Mouse (Mus musculus) ES-E14 (cell line): ENCODE measurements at regions not wholly inside any gene's neighbourhood (a gene's known extent, or its start where the extent isn't known, plus 50 kb on each side); places are given as distances from the start of the nearest gene placed in this dataset.

Experiments
- DNase-seq: peaks from one replicate; pipeline ENCODE4 v3.0.0-alpha.2; 2013; ENCODE audit warnings: low read depth, low spot score
- H3K27ac ChIP-seq: 2 replicates; pipeline ENCODE4 v1.5.1; 2012; ENCODE audit warnings: low read depth, mild to moderate bottlenecking, low read length, moderate library complexity, mixed read lengths; ENCODE audit not compliant: poor library complexity, insufficient read depth, severe bottlenecking
- H3K36me3 ChIP-seq: 2 replicates; pipeline ENCODE4 v1.6.1; 2012; ENCODE audit warnings: mild to moderate bottlenecking, low read length, moderate library complexity, mixed read lengths; ENCODE audit not compliant: control insufficient read depth, poor library complexity, insufficient read depth, severe bottlenecking
- H3K4me1 ChIP-seq, 2 experiments: fragments of 150-350 bp in 1 of 2; sonication (generic) in 1 of 2; 2 replicates each; pipeline ENCODE4 v1.6.1; 2012; ENCODE audit warnings: low read length in 2 of 2, mild to moderate bottlenecking in 1 of 2, mixed read lengths in 1 of 2; ENCODE audit not compliant: control insufficient read depth in 2 of 2, insufficient read depth in 2 of 2, poor library complexity in 1 of 2
- H3K4me3 ChIP-seq, 2 experiments: fragments of 150-350 bp in 1 of 2; sonication (generic) in 1 of 2; 2 replicates each; pipeline ENCODE4 v1.5.1; 2012; ENCODE audit warnings: low read length in 2 of 2, low read depth in 1 of 2, mild to moderate bottlenecking in 1 of 2, mixed read lengths in 1 of 2; ENCODE audit not compliant: insufficient read depth in 1 of 2, poor library complexity in 1 of 2, severe bottlenecking in 1 of 2
- H3K9ac ChIP-seq: 2 replicates; pipeline ENCODE4 v1.6.1; 2012; ENCODE audit warnings: low read depth, mild to moderate bottlenecking, low read length, mixed read lengths; ENCODE audit not compliant: poor library complexity, insufficient read depth, severe bottlenecking
- H3K9me3 ChIP-seq: fragments of 150-350 bp; sonication (generic); 2 replicates; pipeline ENCODE4 v1.6.1; 2012; ENCODE audit warnings: low read depth, mild to moderate bottlenecking, low read length; ENCODE audit not compliant: control insufficient read depth, insufficient read depth
- CHD2 ChIP-seq: IDR thresholded peaks from 2 replicates; pipeline ENCODE4 v1.6.1; 2014; ENCODE audit warnings: mild to moderate bottlenecking, low read depth, low read length, inconsistent platforms
- HCFC1 ChIP-seq: IDR thresholded peaks from 2 replicates; pipeline ENCODE4 v1.6.1; 2012; ENCODE audit warnings: low read length, inconsistent platforms, borderline replicate concordance; ENCODE audit not compliant: insufficient read depth
- MAFK ChIP-seq: IDR thresholded peaks from 2 replicates; pipeline ENCODE4 v1.6.1; 2014; ENCODE audit warnings: mild to moderate bottlenecking, low read depth, low read length, inconsistent platforms; ENCODE audit not compliant: insufficient read depth
- ZC3H11A ChIP-seq: IDR thresholded peaks from 2 replicates; pipeline ENCODE4 v1.6.1; 2012; ENCODE audit warnings: low read depth, mild to moderate bottlenecking, inconsistent platforms, low read length, borderline replicate concordance
- ZNF384 ChIP-seq: IDR thresholded peaks from 2 replicates; pipeline ENCODE4 v1.6.1; 2012; ENCODE audit warnings: low read depth, low read length, inconsistent platforms
- in situ Hi-C, 2 experiments: fragments of 600-800 bp; cut with MboI; formaldehyde crosslinking; loops; one replicate each; pipeline ENCODE4 v1.15.1; 2025; ENCODE audit warnings: low sequenced_read_pairs in 2 of 2, inconsistent platforms in 1 of 2; ENCODE audit not compliant: unreplicated experiment in 2 of 2

DNA sequence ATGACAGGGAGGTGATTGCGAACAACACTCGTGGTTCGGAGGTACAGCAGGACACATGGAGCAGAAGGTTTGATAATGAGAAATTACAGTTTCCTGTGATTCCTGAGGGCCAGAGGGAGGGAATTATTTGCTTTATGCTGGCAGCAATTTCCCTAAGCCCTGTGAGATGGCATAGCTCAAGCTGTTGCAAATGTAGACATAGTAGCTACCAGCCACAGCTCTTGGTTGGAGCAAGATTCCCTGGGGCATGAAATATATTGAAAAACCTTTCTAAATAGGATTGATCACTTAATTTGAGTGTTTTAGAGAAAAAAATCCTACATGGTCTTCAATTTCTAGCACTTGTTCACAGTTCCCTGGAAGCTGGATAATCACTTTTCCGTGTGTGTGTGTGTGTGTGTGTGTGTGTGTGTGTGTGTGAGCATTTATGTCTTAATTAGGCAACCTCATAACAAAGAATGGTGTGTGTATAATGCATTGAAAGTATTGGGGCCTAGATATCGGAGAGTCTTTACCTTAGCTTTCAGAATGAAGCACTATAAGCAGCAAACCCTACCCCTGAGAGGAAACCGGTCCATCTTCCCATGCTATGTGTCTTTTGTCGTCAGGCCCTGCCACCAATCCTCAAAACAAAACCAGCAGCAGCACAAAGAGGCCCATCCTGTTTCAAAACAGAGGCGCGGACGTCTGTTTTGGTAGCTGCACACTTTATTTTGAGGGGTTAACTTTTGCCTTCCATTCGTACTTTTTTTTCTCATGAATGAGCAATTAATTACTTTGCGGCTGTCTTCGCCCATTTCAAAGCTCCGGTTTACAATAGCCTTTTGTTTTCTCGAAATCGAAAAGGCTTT, 172.7 kb upstream of the G2e3 start:
- H3K4me3 ChIP-seq, result no peak overlapping the region
- in situ Hi-C loops, result no loop called here
- no peaks in the 10 kb centered on the region for H3K9me3 ChIP-seq
- no peaks in the 10 kb centered on the region for H3K36me3 ChIP-seq
- H3K4me1 ChIP-seq, result no peaks in the 10 kb centered on the region
- TF ChIP-seq CHD2 (no peak), ZNF384 (no peak), HCFC1 (no peak), ZC3H11A (no peak), MAFK (no peak)
- no peak overlapping the region for H3K27ac ChIP-seq
- DNase-seq, result peak; percentile 2
- H3K9ac ChIP-seq, result no peak overlapping the region

DNA sequence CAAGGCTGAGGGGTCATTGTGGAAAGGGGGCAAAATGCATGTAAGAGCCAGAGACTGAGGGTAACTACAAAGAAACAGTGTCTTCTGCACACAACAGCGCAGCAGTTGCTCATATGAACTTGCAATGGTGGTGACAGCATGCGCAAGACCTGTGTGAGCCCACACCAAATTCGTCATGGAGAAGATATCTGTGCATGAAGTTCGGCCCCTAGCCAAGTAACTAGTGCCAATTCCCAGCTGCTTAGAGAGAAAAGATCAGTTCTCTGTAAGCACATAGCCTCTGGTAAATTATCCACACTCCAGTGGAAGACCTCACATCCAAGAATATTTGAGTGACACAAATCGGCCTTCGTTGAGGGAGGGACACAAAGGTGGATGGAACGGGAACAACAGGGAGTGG, 182.7 kb upstream of the G2e3 start:
- Histone ChIP-seq H3K27ac (no peak overlapping the region), H3K4me1 (no peaks in the 10 kb centered on the region), H3K9ac (no peak overlapping the region), H3K4me3 (no peak overlapping the region), H3K9me3 (no peaks in the 10 kb centered on the region), H3K36me3 (no peaks in the 10 kb centered on the region)
- in situ Hi-C loops, result no loop called here
- no peak for TF ChIP-seq ZC3H11A
- no peak for TF ChIP-seq ZNF384
- TF ChIP-seq MAFK, result no peak
- TF ChIP-seq HCFC1, result no peak
- no peak for TF ChIP-seq CHD2
- no peak for DNase-seq

DNA sequence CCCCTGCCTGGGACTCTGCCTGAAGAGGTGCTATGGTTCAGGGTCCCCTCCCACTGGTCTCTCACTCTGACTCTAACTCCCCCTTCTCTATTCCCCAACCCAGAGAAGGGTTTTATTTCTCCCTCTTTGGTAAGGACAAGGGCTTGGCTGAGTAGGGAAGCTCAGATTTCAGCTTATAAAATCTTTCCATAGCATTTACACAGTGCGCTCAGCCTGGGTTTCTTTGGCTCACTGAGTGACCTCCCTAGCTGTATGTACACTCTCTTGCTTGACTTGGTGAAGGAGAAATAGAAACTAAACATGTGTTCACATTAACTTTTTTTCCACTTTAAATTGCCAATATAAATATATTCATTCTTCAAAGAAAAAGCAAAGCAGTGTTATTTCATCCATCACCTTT, 186.9 kb upstream of the G2e3 start:
- in situ Hi-C loops, result no loop called here
- no peaks in the 10 kb centered on the region for H3K36me3 ChIP-seq
- no peak overlapping the region for H3K9ac ChIP-seq
- no peak overlapping the region for H3K27ac ChIP-seq
- no peaks in the 10 kb centered on the region for H3K4me1 ChIP-seq
- no peak for DNase-seq
- H3K9me3 ChIP-seq, result no peaks in the 10 kb centered on the region
- no peak for TF ChIP-seq HCFC1
- no peak for TF ChIP-seq MAFK
- no peak for TF ChIP-seq CHD2
- no peak for TF ChIP-seq ZC3H11A
- no peak for TF ChIP-seq ZNF384
- H3K4me3 ChIP-seq, result no peak overlapping the region

DNA sequence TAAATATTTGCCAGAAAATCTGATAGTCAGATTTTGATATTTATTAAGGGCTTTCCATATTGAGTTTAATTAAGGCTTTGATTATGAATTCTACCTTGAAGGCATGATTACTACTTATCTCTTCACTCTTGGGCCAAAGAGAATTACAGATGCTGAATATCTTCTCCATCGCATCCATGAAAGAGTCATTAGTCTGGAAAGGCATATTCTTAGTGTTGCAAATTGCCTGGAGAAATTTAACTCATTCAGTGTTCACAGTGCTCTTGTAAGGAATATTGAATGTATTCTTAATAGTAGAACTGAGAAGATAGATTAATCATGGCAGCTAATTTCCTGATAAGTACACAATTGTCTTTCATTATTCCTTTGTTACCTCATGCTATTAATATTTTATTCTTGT, 187.7 kb upstream of the G2e3 start:
- no peaks in the 10 kb centered on the region for H3K36me3 ChIP-seq
- no peaks in the 10 kb centered on the region for H3K4me1 ChIP-seq
- TF ChIP-seq ZC3H11A (no peak), MAFK (no peak), ZNF384 (no peak), CHD2 (no peak), HCFC1 (no peak)
- no peaks in the 10 kb centered on the region for H3K9me3 ChIP-seq
- no peak overlapping the region for H3K4me3 ChIP-seq
- in situ Hi-C loops, result no loop called here
- no peak overlapping the region for H3K27ac ChIP-seq
- DNase-seq, result no peak
- H3K9ac ChIP-seq, result no peak overlapping the region
